Mouse (Mus musculus) stomach, postnatal 0 days (tissue): Measurements from ENCODE around the gene Csk.
A peak's percentile ranks its signal among the peaks of the same experiment; 100 is the strongest.

Experiments
- CTCF ChIP-seq: IDR thresholded peaks from 2 replicates; pipeline ENCODE4 v1.5.1; 2016; ENCODE audit warnings: antibody characterized with exemption, low read depth, mild to moderate bottlenecking, moderate library complexity
- EP300 ChIP-seq: optimal IDR thresholded peaks from 2 replicates; pipeline ENCODE3; 2016; ENCODE audit warnings: antibody characterized with exemption

- TF ChIP-seq CTCF (peak; percentile 98), EP300 (no peak)
Observed at GRCm38 (mm10) chr9:57629118-57629874, 24.1 kb downstream of the Csk start.
